Mouse (Mus musculus) 3T3-L1 (cell line): Measurements from ENCODE around the gene Ccl22.

Experiments
- DNase-seq: peaks from one replicate; pipeline ENCODE4 v3.0.0-alpha.2; 2015; ENCODE audit warnings: low read depth, low spot score

The Ccl22 gene

GRCm38 (mm10) chr8:94745476-94746184, at the start of gene Ccl22:
Gene Ccl22 (plus strand): TSS chr8:94745590.
- no peak for DNase-seq

GRCm38 (mm10) chr8:94695994-94696384, 49.4 kb upstream of the Ccl22 start, which contains the start of gene Pllp:
Gene Pllp (minus strand): TSS chr8:94696278.
- DNase-seq, result no peak

DNA sequence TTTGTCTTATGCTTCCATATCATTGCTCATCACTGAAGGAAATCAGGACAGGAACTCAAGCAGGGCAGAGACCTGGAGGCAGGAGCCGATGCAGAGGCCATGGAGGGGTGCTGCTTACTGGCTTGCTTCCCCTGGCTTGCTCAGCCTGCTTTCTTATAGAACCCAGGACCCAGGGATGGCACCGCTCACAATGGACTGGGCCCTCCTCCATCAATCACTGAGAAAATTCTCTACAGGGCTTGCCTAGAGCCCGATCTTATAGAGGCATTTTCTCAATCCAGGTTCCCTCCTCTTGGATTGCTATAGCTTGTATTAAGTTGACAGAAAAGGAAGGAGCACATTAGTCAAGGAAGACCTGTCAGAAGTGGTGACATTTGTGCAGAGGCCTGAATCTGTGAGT, 48.8 kb upstream of the Ccl22 start:
- no peak for DNase-seq

DNA sequence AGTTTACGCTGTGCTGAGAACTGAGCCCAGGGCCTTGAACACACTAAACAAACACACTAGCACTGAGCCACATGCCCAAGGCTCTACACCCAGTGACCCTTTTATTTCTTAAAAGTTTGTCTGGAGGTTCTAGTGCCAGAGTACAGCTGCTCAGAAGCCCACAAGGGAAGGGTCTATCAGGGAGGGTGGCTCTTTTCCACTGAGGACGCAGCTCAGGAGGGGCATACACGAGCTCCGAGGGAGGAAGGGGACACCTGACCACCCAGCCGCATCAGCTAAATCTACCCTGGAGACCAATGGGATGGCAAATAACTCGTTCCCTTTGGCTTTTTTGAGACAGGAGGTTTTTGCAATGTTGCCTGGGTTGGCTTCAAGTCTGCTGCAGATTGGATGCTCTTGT, 47.4 kb upstream of the Ccl22 start:
- no peak for DNase-seq

DNA sequence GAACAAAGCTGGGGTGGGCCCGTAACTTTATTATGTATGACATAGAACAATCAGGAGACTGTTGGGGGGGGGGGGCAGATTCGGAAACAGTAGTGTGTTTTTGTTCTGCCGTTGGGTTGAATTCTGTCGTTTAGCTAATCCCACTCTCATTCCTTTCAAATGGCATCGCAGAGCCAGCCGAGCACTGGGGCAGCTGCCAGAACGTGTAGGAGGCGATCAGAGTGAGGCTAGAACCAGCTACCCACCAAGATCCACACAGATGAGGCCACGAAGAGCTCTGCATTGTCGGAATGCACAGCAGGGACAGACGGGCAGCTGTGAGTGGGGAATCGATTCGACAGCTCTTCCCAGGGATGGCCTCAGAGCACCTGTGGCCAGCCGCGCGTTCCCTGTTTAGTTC, 46.0 kb upstream of the Ccl22 start:
- no peak for DNase-seq

GRCm38 (mm10) chr8:94700421-94700935, 44.9 kb upstream of the Ccl22 start:
- DNase-seq, result no peak

DNA sequence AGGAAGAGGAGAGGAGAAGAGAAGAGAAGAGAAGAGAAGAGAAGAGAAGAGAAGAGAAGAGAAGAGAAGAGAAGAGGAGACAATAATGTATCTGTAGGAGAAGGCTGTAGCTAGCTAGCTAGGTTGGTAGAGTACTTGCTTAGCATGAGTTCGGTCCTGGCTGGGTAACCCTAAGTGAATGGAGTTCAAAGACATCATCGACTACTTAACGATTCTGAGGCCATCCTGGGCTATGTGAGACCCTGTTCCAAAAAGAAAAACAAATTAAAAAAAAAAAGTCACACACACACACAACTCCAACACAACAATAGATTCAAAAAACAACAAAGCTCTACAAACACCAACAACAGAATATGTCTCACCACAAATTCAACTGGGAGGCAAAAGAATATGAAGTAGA, 43.2 kb upstream of the Ccl22 start:
- DNase-seq, result peak; percentile 13

DNA sequence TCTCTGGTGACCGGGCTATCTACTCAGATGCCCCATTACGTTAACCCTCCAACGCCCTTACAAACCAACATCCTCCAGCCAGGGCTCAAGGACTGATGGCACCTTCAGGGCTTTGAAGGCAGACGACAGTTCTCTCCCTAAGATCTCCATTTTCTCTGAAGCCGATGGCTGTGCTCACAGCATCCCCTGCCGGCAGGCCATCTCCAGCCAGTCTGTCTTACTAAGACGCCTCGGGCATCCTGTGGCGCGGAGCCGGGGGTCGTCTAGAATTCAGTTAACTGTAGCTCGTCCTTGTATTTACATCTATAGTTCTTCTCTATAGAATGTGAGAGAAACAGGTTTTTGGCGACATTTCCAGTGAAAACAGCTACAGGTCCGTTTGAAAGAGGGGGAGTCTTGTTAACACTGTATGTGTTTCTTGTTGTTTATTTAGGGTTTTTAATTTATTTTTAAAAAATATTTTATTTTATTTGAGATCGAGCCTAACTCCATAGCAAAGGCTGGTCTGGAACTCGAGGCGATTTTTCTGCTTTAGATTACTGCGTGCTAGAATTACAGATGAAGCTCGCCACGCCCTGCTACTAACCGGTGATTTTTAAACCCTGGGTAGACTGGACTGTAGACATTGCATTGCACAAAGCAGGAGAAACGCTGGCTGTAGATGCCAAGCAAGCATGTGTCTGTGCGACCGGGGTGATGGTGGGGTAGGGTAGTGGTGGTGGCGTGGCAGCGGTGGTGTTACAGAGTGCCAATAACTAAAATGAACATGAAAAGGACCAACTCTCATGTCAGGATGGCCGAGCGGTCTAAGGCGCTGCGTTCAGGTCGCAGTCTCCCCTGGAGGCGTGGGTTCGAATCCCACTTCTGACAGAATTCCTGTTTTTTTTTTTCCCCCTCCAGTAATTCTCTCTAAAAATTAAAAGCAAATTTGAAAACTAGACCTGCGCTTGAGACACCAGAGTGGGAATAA, 42.3 kb upstream of the Ccl22 start:
- peak; percentile 95 for DNase-seq

DNA sequence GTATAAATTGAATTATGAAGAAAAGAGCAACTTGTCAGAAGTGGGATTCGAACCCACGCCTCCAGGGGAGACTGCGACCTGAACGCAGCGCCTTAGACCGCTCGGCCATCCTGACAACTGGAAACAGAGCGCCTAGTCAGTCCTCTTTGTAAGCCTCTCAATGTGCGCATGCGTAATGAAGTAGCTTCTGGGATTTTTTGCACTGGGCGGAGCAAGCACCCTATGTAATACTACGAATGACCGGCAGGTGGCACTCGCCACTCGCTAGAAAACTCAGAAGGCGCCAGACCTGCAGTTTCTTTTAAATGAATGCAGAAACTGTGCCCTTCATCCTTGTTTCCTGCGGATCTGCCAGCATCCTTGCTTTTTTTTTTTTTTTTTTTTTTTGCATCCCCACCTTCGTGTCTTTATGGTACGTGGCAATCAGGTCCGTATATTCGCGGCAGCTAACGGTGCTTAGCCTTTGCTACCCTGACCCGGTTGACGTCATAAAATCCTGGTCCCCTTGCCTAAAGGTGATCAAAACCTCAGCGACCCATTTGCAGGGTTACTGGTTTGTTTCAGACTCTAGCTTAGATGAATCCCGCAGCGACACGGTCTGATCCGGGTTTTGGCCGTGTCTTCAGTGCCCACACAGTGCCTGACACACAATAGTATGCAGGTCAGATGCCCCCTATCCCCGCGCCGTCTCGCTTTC, 41.3 kb upstream of the Ccl22 start:
- DNase-seq, result peak; percentile 98

GRCm38 (mm10) chr8:94704669-94704984, 40.8 kb upstream of the Ccl22 start:
- DNase-seq, result no peak

GRCm38 (mm10) chr8:94705581-94706245, 39.7 kb upstream of the Ccl22 start:
- no peak for DNase-seq

GRCm38 (mm10) chr8:94706732-94707395, 38.5 kb upstream of the Ccl22 start:
- DNase-seq, result peak; percentile 60

GRCm38 (mm10) chr8:94710336-94710735, 35.1 kb upstream of the Ccl22 start:
- DNase-seq, result no peak

- DNase-seq, result peak; percentile 48
Observed at GRCm38 (mm10) chr8:94711160-94711718, 34.2 kb upstream of the Ccl22 start.

GRCm38 (mm10) chr8:94714556-94714955, 30.8 kb upstream of the Ccl22 start:
- peak; percentile 74 for DNase-seq

- no peak for DNase-seq
Observed at GRCm38 (mm10) chr8:94715871-94716270, 29.5 kb upstream of the Ccl22 start.

DNA sequence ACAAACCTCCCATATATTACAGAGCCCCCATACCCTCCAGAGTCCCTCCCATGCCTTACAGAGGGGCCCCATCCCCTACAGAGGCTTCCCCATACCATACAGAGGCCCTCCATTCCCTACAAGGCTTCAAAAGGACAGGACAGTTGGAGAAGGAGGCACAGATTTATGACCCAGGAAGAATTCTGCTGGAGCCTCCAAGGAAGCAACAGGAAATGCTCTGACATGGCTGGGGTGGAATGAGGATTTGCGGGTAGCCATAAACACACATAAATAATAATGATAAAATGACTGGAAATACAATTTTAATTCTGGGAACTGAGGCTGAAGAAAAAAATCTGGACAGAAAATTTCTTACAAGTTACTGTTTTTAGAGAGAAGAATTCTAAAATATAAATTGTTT, 28.5 kb upstream of the Ccl22 start:
- no peak for DNase-seq

- DNase-seq, result no peak
Observed at GRCm38 (mm10) chr8:94725998-94726397, 19.4 kb upstream of the Ccl22 start.

DNA sequence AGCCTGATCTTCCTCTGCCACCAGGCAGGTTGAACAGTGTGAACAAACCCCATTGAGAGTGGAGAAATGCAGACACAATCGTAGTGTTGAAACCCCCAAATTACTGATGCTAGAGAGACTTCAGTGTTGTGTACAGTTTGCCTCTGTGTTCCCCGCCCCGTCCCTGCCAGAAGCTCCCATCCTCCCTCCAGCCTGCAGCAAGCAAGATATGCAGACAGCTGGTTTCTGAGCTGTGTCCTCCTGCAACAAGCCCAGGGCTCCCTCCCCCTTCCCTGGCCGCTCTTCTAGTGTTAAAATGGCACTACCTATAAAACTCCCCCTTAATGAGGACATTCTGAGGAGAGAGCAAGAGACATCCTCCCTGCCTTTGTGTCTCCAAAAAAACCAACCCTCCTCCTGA, 16.1 kb upstream of the Ccl22 start:
- DNase-seq, result no peak

DNA sequence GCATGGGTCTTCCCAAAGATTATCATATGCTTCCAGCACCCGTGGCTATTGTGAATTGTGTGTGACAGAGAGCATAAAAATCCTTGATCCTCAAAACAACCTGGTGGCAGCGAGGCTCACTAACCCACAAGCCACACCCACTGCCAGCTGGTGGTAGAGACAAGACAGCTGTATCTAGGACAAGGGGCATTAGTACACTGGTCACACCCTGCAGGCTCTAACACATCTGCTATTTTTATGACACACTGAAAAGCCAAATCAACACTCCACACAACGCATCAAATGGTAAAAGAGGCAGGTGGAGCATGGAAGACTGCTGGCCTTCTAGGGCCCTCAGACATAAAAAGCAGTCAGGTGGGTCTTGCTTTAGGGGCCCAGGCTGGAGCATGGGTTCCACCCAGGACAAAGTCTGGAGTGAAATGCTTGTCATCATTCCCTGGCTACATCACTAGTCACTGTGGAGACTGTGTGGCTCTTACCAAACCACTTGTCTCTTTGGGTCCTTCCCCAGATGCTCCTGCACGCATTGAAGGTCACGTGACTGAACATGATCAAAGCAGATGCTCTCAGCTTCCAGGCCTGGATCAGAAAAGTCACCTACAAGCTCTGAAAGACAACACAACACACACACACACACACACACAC, 11.4 kb upstream of the Ccl22 start:
- DNase-seq, result no peak
